Mouse (Mus musculus) CH12.LX (cell line): ENCODE data around the gene Rnaseh1. TPM values are rescaled to one million over a fixed set of nuclear protein-coding genes. Genes with fewer than 3 reads are reported as not detected.
A peak's percentile ranks its signal among the peaks of the same experiment; 100 is the strongest.

Source experiments
- DNase-seq: peaks from one replicate; pipeline ENCODE4 v3.0.0-alpha.2; 2013; ENCODE audit errors: extremely low read depth
- H3K27ac ChIP-seq: 2 replicates; pipeline ENCODE4 v1.5.1; 2012; ENCODE audit warnings: low read depth, mild to moderate bottlenecking, control low read depth, moderate library complexity; ENCODE audit not compliant: insufficient read depth
- H3K27me3 ChIP-seq: replicated peaks from 2 replicates; pipeline ENCODE3; 2012; ENCODE audit warnings: inconsistent platforms
- H3K36me3 ChIP-seq, 2 experiments: replicated peaks in 1 of 2; 2 replicates each; pipeline versions ENCODE3 to v1.6.1; 2012; ENCODE audit warnings: inconsistent platforms in 1 of 2, low read length in 1 of 2, mild to moderate bottlenecking in 1 of 2, mixed read lengths in 1 of 2, moderate library complexity in 1 of 2; ENCODE audit not compliant: control insufficient read depth in 1 of 2, insufficient read depth in 1 of 2
- H3K4me1 ChIP-seq, 2 experiments: 2 replicates each; pipeline ENCODE4 v1.6.1; 2012; ENCODE audit warnings: inconsistent platforms in 1 of 2, moderate library complexity in 1 of 2; ENCODE audit not compliant: insufficient read depth in 2 of 2, control insufficient read depth in 1 of 2
- H3K4me2 ChIP-seq: 2 replicates; pipeline ENCODE4 v1.6.1; 2012; ENCODE audit warnings: low read depth, mild to moderate bottlenecking, control low read depth; ENCODE audit not compliant: poor library complexity, insufficient read depth, severe bottlenecking
- H3K4me3 ChIP-seq, 3 experiments: fragments of 150-350 bp in 1 of 3; sonication (generic) in 1 of 3; replicated peaks in 1 of 3; 2 replicates each; pipeline versions ENCODE3 to v1.5.1; 2011 to 2012; ENCODE audit warnings: low read depth in 2 of 3, low read length in 2 of 3, mild to moderate bottlenecking in 2 of 3, moderate library complexity in 2 of 3, control low read depth in 1 of 3, improper control_type of control experiment in 1 of 3, inconsistent platforms in 1 of 3, mixed read lengths in 1 of 3; ENCODE audit not compliant: poor library complexity in 1 of 3
- H3K79me2 ChIP-seq: replicated peaks from 2 replicates; pipeline ENCODE4 v1.6.1; 2012; ENCODE audit warnings: mild to moderate bottlenecking, moderate library complexity; ENCODE audit not compliant: control insufficient read depth, poor library complexity, insufficient read depth, severe bottlenecking; ENCODE audit errors: extremely low read depth
- H3K9ac ChIP-seq: 2 replicates; pipeline ENCODE4 v1.6.1; 2012; ENCODE audit warnings: low read depth, mild to moderate bottlenecking, control low read depth, moderate library complexity; ENCODE audit not compliant: insufficient read depth
- H3K9me3 ChIP-seq: replicated peaks from 2 replicates; pipeline ENCODE3; 2012; ENCODE audit warnings: low read length, inconsistent platforms, mixed read lengths
- BHLHE40 ChIP-seq: IDR thresholded peaks from 2 replicates; pipeline ENCODE4 v1.6.1; 2011; ENCODE audit warnings: mild to moderate bottlenecking, low read depth, low read length, improper control_type of control experiment
- CHD1 ChIP-seq: IDR thresholded peaks from 2 replicates; pipeline ENCODE4 v1.6.1; 2012; ENCODE audit warnings: low read depth, low read length, improper control_type of control experiment, inconsistent platforms
- CHD2 ChIP-seq: IDR thresholded peaks from 2 replicates; pipeline ENCODE4 v1.6.1; 2011; ENCODE audit warnings: low read length, improper control_type of control experiment
- CTCF ChIP-seq, 2 experiments: IDR thresholded peaks in 1 of 2; conservative IDR thresholded peaks in 1 of 2; 2 replicates each; pipeline ENCODE4 v1.5.1; 2011 to 2012; ENCODE audit warnings: low read depth in 2 of 2, low read length in 2 of 2, improper control_type of control experiment in 1 of 2, inconsistent platforms in 1 of 2, mild to moderate bottlenecking in 1 of 2, moderate library complexity in 1 of 2
- E2F4 ChIP-seq: IDR thresholded peaks from 2 replicates; pipeline ENCODE4 v1.6.1; 2011; ENCODE audit warnings: low read depth, low read length, improper control_type of control experiment; ENCODE audit not compliant: insufficient replicate concordance
- ELF1 ChIP-seq: IDR thresholded peaks from 2 replicates; pipeline ENCODE4 v1.6.1; 2014; ENCODE audit warnings: low read depth, mild to moderate bottlenecking, inconsistent platforms, low read length, improper control_type of control experiment
- EP300 ChIP-seq: IDR thresholded peaks from 2 replicates; pipeline ENCODE4 v1.6.1; 2011; ENCODE audit warnings: low read length, improper control_type of control experiment
- ETS1 ChIP-seq: conservative IDR thresholded peaks from 2 replicates; pipeline ENCODE4 v1.6.1; 2012; ENCODE audit warnings: low read depth, mild to moderate bottlenecking, inconsistent platforms, low read length, improper control_type of control experiment, moderate library complexity
- GABPA ChIP-seq: IDR thresholded peaks from 2 replicates; pipeline ENCODE4 v1.6.1; 2012; ENCODE audit warnings: low read depth, low read length, improper control_type of control experiment, inconsistent platforms; ENCODE audit not compliant: insufficient replicate concordance
- HCFC1 ChIP-seq: IDR thresholded peaks from 2 replicates; pipeline ENCODE4 v1.6.1; 2012; ENCODE audit warnings: low read depth, mild to moderate bottlenecking, inconsistent platforms, low read length, improper control_type of control experiment
- IRF4 ChIP-seq: IDR thresholded peaks from 2 replicates; pipeline ENCODE4 v1.6.1; 2014; ENCODE audit warnings: low read depth, mild to moderate bottlenecking, inconsistent platforms, low read length, improper control_type of control experiment
- JUN ChIP-seq: IDR thresholded peaks from 2 replicates; pipeline ENCODE4 v1.6.1; 2011; ENCODE audit warnings: low read depth, mild to moderate bottlenecking, low read length, improper control_type of control experiment, moderate library complexity; ENCODE audit not compliant: insufficient read depth
- JUND ChIP-seq: conservative IDR thresholded peaks from 2 replicates; pipeline ENCODE4 v1.6.1; 2011; ENCODE audit warnings: low read depth, low read length, improper control_type of control experiment
- KAT2A ChIP-seq: IDR thresholded peaks from 2 replicates; pipeline ENCODE4 v1.6.1; 2012; ENCODE audit warnings: low read length, improper control_type of control experiment, inconsistent platforms; ENCODE audit not compliant: insufficient replicate concordance
- MAFK ChIP-seq: IDR thresholded peaks from 2 replicates; pipeline ENCODE4 v1.6.1; 2011; ENCODE audit warnings: low read length, improper control_type of control experiment; ENCODE audit not compliant: insufficient replicate concordance
- MAX ChIP-seq: IDR thresholded peaks from 2 replicates; pipeline ENCODE4 v1.6.1; 2011; ENCODE audit warnings: low read length, improper control_type of control experiment
- MAZ ChIP-seq: IDR thresholded peaks from 2 replicates; pipeline ENCODE4 v1.6.1; 2012; ENCODE audit warnings: low read depth, mild to moderate bottlenecking, inconsistent platforms, low read length, improper control_type of control experiment, moderate library complexity
- MEF2A ChIP-seq: IDR thresholded peaks from 2 replicates; pipeline ENCODE4 v1.6.1; 2014; ENCODE audit warnings: low read depth, mild to moderate bottlenecking, inconsistent platforms, low read length, improper control_type of control experiment, borderline replicate concordance
- MXI1 ChIP-seq: IDR thresholded peaks from 2 replicates; pipeline ENCODE4 v1.6.1; 2011; ENCODE audit warnings: mild to moderate bottlenecking, low read depth, low read length, improper control_type of control experiment
- MYC ChIP-seq: IDR thresholded peaks from 2 replicates; pipeline ENCODE4 v1.6.1; 2011; ENCODE audit warnings: low read depth, mild to moderate bottlenecking, improper control_type of control experiment, low read length
- NELFE ChIP-seq: IDR thresholded peaks from 2 replicates; pipeline ENCODE4 v1.6.1; 2011; ENCODE audit warnings: low read depth, low read length, improper control_type of control experiment
- NRF1 ChIP-seq: IDR thresholded peaks from 2 replicates; pipeline ENCODE4 v1.6.1; 2014; ENCODE audit warnings: low read depth, mild to moderate bottlenecking, inconsistent platforms, low read length, improper control_type of control experiment, moderate library complexity
- PAX5 ChIP-seq: IDR thresholded peaks from 2 replicates; pipeline ENCODE4 v1.6.1; 2012; ENCODE audit warnings: low read length, inconsistent platforms, mixed read lengths
- POLR2A ChIP-seq: IDR thresholded peaks from 2 replicates; pipeline ENCODE4 v1.6.1; 2011; ENCODE audit warnings: low read depth, mild to moderate bottlenecking, improper control_type of control experiment, low read length
- POLR2AphosphoS2 ChIP-seq: IDR thresholded peaks from 2 replicates; pipeline ENCODE4 v1.6.1; 2011; ENCODE audit warnings: low read depth, low read length, improper control_type of control experiment
- RAD21 ChIP-seq: IDR thresholded peaks from 2 replicates; pipeline ENCODE4 v1.6.1; 2011; ENCODE audit warnings: low read depth, mild to moderate bottlenecking, low read length, improper control_type of control experiment, moderate library complexity
- SIN3A ChIP-seq: IDR thresholded peaks from 2 replicates; pipeline ENCODE4 v1.6.1; 2012; ENCODE audit warnings: low read length, improper control_type of control experiment, inconsistent platforms
- SMC3 ChIP-seq: IDR thresholded peaks from 2 replicates; pipeline ENCODE4 v1.6.1; 2011; ENCODE audit warnings: low read depth, low read length, improper control_type of control experiment
- TBP ChIP-seq: conservative IDR thresholded peaks from 2 replicates; pipeline ENCODE4 v1.6.1; 2011; ENCODE audit warnings: low read depth, low read length, improper control_type of control experiment
- TCF12 ChIP-seq: IDR thresholded peaks from 2 replicates; pipeline ENCODE4 v1.6.1; 2014; ENCODE audit warnings: low read depth, mild to moderate bottlenecking, inconsistent platforms, low read length, improper control_type of control experiment
- UBTF ChIP-seq: IDR thresholded peaks from 2 replicates; pipeline ENCODE4 v1.6.1; 2012; ENCODE audit warnings: low read depth, mild to moderate bottlenecking, inconsistent platforms, low read length, improper control_type of control experiment, moderate library complexity
- USF1 ChIP-seq: IDR thresholded peaks from 2 replicates; pipeline ENCODE4 v1.6.1; 2014; ENCODE audit warnings: low read depth, mild to moderate bottlenecking, inconsistent platforms, low read length, improper control_type of control experiment
- USF2 ChIP-seq: conservative IDR thresholded peaks from 2 replicates; pipeline ENCODE4 v1.6.1; 2011; ENCODE audit warnings: low read depth, low read length, improper control_type of control experiment
- ZC3H11A ChIP-seq: IDR thresholded peaks from 2 replicates; pipeline ENCODE4 v1.6.1; 2012; ENCODE audit warnings: low read depth, mild to moderate bottlenecking, inconsistent platforms, low read length, improper control_type of control experiment
- ZKSCAN1 ChIP-seq: IDR thresholded peaks from 2 replicates; pipeline ENCODE4 v1.6.1; 2012; ENCODE audit warnings: low read depth, inconsistent platforms, low read length, improper control_type of control experiment, borderline replicate concordance
- ZMIZ1 ChIP-seq: IDR thresholded peaks from 2 replicates; pipeline ENCODE4 v1.6.1; 2012; ENCODE audit warnings: low read depth, mild to moderate bottlenecking, inconsistent platforms, low read length, improper control_type of control experiment
- ZNF384 ChIP-seq: IDR thresholded peaks from 2 replicates; pipeline ENCODE4 v1.6.1; 2012; ENCODE audit warnings: low read depth, low read length, improper control_type of control experiment, inconsistent platforms
- dilution Hi-C: fragments of 300-500 bp; cut with MboI; formaldehyde crosslinking; loops from 2 replicates; pipeline ENCODE4 v1.14.3; 2020; ENCODE audit warnings: low sequenced_read_pairs; ENCODE audit not compliant: extremely low pct_unique_long_range_greater_than_20kb, extremely low pct_ligation_motif_present
- in situ Hi-C: fragments of 300-500 bp; cut with MboI; formaldehyde crosslinking; loops from 3 replicates; pipeline ENCODE4 v1.14.3; 2019; ENCODE audit warnings: low sequenced_read_pairs, low pct_ligation_motif_present, low pct_unique_long_range_greater_than_20kb, mixed read lengths
- polyA plus RNA-seq: library from polyadenylated mRNA; unstranded; fragments of >175 nt; gene quantifications from 2 replicates; pipeline ENCODE4 v1.2.1, GENCODE M21; 2012; ENCODE audit warnings: low read depth; ENCODE audit not compliant: insufficient read length
- total RNA-seq, 2 experiments: library from RNA; depleted of rRNA; stranded (reverse); fragments of 300-350 nt in 1 of 2; fragments of >200 nt in 1 of 2; gene quantifications; 2 replicates each; pipeline ENCODE4 v1.2.3; 2012 to 2014

Gene Rnaseh1
- total RNA-seq (2012; rRNA removed) (31.1 and 31.6 TPM in 2 replicates), total RNA-seq (2014; rRNA removed) (33.8 and 34.9 TPM in 2 replicates), polyA plus RNA-seq (33.4 and 36.3 TPM in 2 replicates)

- in situ Hi-C loops, result no loop called here
- TF ChIP-seq E2F4 (no peak), PAX5 (no peak), EP300 (no peak), CHD2 (no peak), SIN3A (peak; percentile 96), NELFE (peak; percentile 94), ZMIZ1 (peak; percentile 50; the same call in 1 of the 2 replicates), IRF4 (no peak), POLR2AphosphoS2 (no peak; the same call in 1 of the 2 replicates), ZNF384 (no peak), BHLHE40 (no peak), UBTF (no peak), MXI1 (peak; percentile 98), MAFK (0 out of 2 replicates have a peak, but pooled peaks have one; percentile 22), JUN (no peak), NRF1 (no peak), SMC3 (no peak), HCFC1 (peak; percentile 88), MYC (peak; percentile 77), USF2 (no peak), TCF12 (peak; percentile 66; the same call in 1 of the 2 replicates), JUND (no peak), MAX (peak; percentile 79; the same call in 1 of the 2 replicates), POLR2A (peak; percentile 94), KAT2A (0 out of 2 replicates have a peak, but pooled peaks have one; percentile 60), USF1 (no peak), CTCF (conservative IDR thresholded peaks at IDR 0.05 in 1 of 2, IDR thresholded peaks at IDR 0.05 in 1 of 2; ENCODE audit: low read depth in 2 of 2, low read length in 2 of 2) (no peak), ELF1 (peak; percentile 96), CHD1 (no peak), MEF2A (peak; percentile 45; the same call in 1 of the 2 replicates), MAZ (peak; percentile 55; the same call in 1 of the 2 replicates), RAD21 (no peak), ZC3H11A (no peak), ETS1 (no peak), TBP (0 out of 2 replicates have a peak, but pooled peaks have one; percentile 44), ZKSCAN1 (no peak), GABPA (no peak; the same call in 1 of the 2 replicates)
These were observed at the start of gene Rnaseh1 for GRCm38 (mm10) chr12:28649141-28650110. Rnaseh1 (plus strand) TSS chr12:28649602.

More at GRCm38 (mm10) chr12:28649141-28650110, at the start of gene Rnaseh1:
- Histone ChIP-seq H3K9me3 (no peaks in the 10 kb centered on the region), H3K4me3 (peak within 1 kb of the TSS; percentile 77 to 93 (median 85)), H3K4me2 (peak within 1 kb of the TSS; percentile 98), H3K4me1 (peaks cover 0 to 21% of the 10 kb centered on the region in 2 experiments; a peak in 3 of 4 replicates), H3K27ac (no peak within 1 kb of the TSS), H3K9ac (peak within 1 kb of the TSS; percentile 88), H3K79me2 (peaks cover 18% of the 10 kb centered on the region), H3K36me3 (peaks cover 7 to 31% of the 10 kb centered on the region in 2 experiments), H3K27me3 (no peaks in the 10 kb centered on the region)
- dilution Hi-C loops, result no loop called here
- peak; percentile 86 for DNase-seq
